Mouse (Mus musculus): Measurements from ENCODE around the gene Tbc1d1.
"Not testable (repeated sequence)": the region's sequence is repeated elsewhere in the genome, so short reads cannot be mapped to it uniquely, and the experiment has no call there.

Gene Tbc1d1

DNA sequence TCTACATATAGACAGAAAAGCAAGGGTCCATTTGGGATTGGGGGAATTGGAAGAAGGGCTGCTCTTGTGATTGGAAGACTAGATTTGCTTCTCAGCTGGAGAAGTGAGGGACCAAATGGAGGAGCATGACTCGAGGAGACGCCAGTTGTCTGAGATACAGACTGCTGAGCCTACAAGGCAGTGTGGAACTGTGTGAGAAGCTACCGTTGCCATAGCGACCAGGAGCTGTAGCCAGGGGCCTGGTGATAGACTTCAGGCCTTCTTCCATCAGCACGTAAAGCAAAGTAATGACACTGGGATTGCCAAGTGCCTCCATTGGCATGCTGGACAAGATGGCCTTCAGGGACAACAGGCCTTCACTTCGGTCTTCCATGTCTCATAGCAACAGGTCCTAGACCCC lies 195.9 kb downstream of the Tbc1d1 start:
- no peak for DNase-seq (ENCODE audit: low read depth, low spot score)

DNA sequence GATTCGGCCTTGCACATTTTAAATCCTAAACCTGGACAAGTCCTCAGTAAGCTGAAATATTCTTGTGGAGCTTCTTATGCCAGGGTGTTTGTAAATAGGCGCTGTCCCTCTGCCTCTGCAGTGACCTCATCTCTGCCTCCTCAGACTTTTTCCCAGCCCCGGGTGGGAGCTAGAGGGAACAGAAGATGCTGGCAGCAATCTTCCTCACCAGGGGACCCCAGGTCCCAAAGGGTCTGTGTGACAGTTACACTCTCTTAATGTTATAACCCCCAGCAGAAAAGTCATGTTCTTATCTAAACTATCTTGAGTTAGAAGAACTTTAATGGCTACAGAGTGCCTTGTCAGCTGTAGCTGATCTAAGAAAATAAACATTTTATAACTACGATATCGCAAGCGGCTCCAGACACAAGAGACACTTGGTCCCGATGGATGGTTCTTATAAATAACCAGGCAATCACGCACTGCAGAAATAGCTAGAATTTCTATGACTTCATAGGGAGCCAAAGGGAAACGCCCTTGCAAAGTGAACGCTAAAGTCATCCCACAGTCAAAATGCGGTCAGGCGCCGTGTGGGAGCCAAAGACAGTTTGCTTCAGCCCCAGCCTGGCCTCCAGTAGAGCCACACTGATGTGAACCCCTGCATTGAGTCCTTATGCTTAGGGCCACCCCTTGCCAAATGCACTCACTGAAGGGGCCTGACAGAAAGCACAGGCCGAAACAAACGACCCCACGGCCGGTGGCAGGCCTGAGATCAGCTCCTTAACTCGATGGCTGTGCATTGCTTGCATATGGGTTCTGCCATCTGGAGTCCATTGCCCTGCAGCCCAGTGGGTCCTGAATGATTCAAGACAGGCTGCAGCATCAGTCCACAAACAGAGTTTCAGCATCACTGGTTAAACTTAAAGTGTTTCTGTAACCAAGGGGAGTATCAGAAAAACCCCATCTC lies 202.8 kb downstream of the Tbc1d1 start:
- no peak for DNase-seq (ENCODE audit: low read depth, low spot score)

- no peak for DNase-seq (ENCODE audit: low read depth, low spot score)
These were observed 204.2 kb downstream of the Tbc1d1 start for GRCm38 (mm10) chr5:64360147-64360875.

DNA sequence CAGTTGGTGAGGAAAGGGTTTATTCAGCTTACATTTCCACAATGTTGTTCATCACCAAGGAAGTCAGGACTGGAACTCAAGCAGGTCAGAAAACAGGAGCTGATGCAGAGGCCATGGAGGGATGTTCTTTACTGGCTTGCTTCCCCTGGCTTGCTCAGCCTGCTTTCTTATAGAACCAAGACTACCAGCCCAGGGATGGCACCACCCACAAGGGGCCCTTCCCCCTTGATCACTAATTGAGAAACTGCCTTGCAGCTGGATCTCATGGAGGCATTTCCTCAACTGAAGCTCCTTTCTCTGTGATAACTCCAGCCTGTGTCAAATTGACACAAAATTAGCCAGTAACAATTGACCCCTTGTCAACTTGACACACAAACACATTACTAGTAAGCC lies 204.8 kb downstream of the Tbc1d1 start:
- not testable (repeated sequence) for DNase-seq (ENCODE audit: low read depth, low spot score)

- no peak for DNase-seq (ENCODE audit: low read depth, low spot score)
These were observed 207.8 kb downstream of the Tbc1d1 start for GRCm38 (mm10) chr5:64363859-64364406.

DNA sequence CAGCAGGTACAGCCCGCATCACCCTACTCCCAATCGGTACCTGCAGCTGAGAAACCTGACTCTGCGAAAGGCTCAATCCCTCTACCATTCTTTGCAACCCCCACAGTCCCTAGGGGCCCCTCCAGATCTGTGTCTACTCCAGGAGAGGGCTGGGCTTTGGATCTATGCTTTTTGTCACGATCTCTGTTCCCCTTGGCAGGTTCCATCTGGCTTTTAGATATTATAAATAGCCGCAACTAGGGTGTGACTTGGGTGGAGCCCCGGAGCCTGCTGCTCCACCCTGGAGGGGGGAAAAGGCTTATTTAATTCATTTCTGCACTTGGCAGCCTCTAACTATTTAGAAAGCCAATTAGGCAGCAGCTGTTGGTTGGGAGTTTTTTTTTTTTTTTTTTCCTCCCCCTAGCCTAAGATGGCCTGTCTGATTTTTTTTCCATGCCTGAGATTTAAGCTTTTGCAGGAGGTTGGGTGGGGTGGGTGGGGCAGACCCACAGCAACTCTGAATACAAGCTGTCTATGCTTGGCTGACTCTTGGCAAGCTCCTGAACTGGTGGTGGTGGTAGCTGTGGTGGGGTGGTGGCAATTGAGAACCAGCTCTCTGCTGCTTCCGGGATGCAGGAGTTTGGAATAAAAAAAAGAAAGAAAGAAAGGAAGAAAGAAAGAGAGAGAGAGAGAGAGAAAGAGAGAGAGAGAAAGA lies 208.5 kb downstream of the Tbc1d1 start:
- DNase-seq (ENCODE audit: low read depth, low spot score), result no peak

DNA sequence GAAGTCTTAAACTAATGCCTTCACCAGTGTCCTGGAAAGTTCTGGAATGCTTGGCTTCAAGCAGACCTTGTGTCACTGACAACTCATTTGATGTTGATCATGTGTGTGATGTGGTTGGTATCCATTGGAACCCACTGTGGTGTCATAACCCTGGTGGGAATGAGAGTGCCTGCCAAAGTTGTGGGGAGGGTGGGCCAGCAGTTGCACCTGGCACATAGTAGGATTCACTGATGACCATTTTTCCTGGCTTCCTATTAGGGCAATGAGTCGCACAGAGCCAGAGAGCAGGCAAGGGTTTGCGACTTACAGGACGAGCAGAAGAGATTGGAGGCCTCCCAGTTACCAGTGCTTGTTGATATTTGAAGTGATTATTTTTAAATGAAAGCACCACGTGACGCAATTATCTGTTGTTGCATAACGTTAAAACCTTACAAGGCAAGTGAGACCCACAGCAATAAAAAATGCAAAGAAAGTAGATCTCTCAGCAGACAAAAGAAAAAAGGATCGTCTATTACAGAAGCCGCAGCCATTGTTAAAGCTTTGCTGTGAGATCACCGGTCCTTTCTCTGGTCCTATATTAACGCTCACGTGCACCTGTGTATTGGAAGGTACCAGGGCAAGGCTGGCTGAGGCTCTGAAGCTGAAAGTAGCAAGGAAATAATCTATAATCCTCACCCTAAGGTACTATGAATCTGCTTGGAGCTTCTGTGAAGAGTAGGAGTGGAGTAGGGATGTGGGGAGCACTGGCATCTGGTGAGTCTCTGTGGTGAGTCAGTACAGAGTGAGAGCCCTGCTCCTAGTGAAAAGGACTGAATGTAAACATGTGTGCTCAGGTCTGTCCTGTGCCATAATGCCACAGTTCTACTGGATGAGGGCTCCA lies 209.3 kb downstream of the Tbc1d1 start:
- no peak for DNase-seq (ENCODE audit: low read depth, low spot score)

DNA sequence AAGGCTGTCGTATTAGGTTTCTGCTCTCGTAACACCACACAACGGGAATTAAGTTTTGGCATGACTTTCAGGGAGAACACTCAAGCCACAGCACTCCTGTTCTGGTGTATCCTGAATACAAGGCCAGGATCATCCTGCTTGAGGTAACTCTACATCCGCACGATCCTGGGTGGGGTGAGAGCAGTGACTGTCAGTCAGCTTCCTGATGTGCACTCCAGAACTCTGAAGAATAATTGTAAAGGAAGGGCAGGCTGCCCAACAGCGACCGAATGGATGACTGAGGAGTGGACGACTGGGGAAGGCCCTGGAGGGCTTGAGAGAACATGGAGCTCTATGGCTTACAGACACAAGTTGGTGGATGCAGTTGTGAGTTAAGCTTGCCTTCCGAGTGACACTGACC lies 210.0 kb downstream of the Tbc1d1 start:
- DNase-seq (ENCODE audit: low read depth, low spot score), result no peak

GRCm38 (mm10) chr5:64367426-64367825 lies 211.3 kb downstream of the Tbc1d1 start:
- no peak for DNase-seq (ENCODE audit: low read depth, low spot score)

DNA sequence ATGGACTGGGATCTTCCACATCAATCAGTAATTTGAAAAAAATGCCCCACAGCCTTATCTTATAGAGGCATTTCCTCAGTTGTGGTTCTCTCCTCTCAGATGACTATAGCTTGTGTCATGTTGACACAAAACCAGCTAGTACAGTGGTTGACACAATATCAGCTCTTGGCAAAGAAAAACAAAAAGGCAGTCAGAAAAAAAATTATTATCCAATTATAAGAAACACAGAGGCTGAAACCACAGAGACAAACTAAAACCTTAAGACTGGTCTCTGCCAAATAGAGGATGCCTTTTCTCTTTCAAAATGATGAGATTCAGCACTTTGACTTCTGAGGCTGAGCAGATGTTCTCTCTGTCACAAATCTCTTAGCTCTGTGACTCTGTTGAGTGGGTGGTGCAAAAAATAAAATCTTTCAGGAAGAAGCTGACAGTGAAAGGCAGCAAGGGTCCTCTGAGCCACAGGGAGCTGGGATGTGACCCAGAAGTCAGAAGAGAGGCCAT lies 215.3 kb downstream of the Tbc1d1 start:
- no peak for DNase-seq (ENCODE audit: low read depth, low spot score)

DNA sequence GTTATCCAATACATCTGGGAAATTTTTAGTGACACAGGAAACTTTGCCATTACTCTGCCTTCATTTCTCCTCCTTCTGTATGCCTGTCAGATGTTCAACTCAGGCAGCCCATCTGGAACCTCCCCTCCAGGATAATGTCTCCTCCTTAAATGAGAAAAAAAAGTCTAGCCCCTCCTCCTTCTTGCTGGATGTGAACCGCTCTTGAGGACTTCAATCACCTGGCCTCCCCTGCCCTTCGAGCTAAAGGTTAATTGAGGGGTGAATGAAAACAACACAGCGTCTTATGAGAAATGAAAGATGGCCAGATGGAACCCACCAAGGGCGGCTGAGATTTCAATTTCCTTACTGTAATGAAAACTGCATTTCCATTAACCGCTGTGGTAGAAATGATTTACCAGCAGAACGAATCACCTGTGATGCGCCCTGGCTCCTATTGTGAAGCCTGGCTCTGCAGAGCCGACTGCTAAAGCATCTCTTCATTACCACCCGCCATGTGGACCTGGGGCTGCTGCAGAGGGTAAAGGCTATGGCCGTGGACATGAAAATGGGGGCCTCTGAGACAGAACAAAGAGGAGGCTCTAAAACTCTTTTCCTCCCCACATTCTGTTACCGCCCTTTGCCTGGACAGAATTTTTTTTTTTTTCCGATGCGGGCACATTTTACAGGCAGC lies 216.3 kb downstream of the Tbc1d1 start:
- no peak for DNase-seq (ENCODE audit: low read depth, low spot score)

- DNase-seq (ENCODE audit: low read depth, low spot score), result no peak
These were observed 217.6 kb downstream of the Tbc1d1 start for GRCm38 (mm10) chr5:64373695-64374094.

- no peak for DNase-seq (ENCODE audit: low read depth, low spot score)
These were observed 219.7 kb downstream of the Tbc1d1 start for GRCm38 (mm10) chr5:64375851-64376250.

GRCm38 (mm10) chr5:64376466-64376865 lies 220.4 kb downstream of the Tbc1d1 start:
- DNase-seq (ENCODE audit: low read depth, low spot score), result no peak

DNA sequence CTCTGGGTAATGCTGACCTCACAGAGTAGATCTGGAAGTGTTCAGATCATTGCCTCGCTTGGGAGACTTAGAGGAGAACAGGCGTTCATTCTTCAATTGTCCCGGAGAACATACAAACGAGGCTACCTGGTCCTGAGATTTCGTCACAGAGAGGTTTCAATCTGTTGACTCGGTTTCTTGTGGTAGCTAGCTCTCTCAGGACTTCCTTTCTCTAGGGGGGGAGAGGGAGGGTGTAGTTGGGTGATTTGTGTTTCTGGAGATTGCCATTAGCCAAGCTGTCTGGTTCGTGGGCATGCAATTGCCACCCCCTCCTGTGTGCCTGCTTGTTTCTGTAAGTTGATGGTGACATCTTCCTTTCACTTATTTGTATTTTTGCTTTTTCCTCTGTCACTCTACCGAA lies 221.6 kb downstream of the Tbc1d1 start:
- DNase-seq (ENCODE audit: low read depth, low spot score), result no peak

- no peak for DNase-seq (ENCODE audit: low read depth, low spot score)
These were observed 222.6 kb downstream of the Tbc1d1 start for GRCm38 (mm10) chr5:64378591-64379275.

DNA sequence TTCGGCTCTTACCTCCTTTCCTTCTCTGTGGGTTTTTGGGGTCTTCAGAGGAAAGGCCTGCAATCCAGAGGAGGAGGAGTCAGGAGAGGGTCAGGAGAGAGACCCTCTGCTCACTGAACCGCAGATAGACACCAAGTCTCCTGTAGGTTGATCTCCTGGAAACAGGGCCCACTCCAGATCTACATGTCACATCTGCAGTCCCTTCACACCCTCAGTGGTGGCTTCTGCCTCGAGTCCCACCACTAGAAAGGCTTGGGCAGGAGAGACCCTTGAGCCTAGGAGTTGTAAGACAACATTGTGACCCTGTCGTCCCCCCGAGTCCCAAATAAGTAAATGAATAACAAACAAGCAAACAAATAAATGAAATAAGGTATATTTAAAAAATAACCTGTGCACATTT lies 223.7 kb downstream of the Tbc1d1 start:
- no peak for DNase-seq (ENCODE audit: low read depth, low spot score)

GRCm38 (mm10) chr5:64380698-64381375 lies 224.7 kb downstream of the Tbc1d1 start:
- no peak for DNase-seq (ENCODE audit: low read depth, low spot score)

- DNase-seq (ENCODE audit: low read depth, low spot score), result no peak
These were observed 225.4 kb downstream of the Tbc1d1 start for GRCm38 (mm10) chr5:64381538-64381937.

Data from WW6 (cell line).